In genomic region chr9:55240852-55241251, GRCm38 (mm10) we compare ENCODE assay signal across 25 mouse cellular contexts. TPM values are rescaled to one million over a fixed set of nuclear protein-coding genes. Genes with fewer than 3 reads are reported as not detected.
DNase-seq lines count a peak whose midpoint lies in the region; ATAC-seq and TF ChIP-seq lines count a peak whose summit lies in the region.
"Had no signal": no experiment of that assay in that cellular context is flagged by ENCODE, and none has a peak within 500 bp of the region (broad histone marks: within the 10 kb centered on the region; RNA-seq: fewer than 3 reads in every experiment).

No protein-coding gene starts in this region.

- no peak overlapping the region for H3K9ac ChIP-seq in liver, adult 2 months (ENCODE audit: low read depth, low read length)
- H3K9ac ChIP-seq: embryonic facial prominence, embryonic 12.5 days; forebrain, embryonic 13.5 days; forebrain, embryonic 15.5 days; forebrain, postnatal 0 days had no signal

- no peak for TF ChIP-seq CTCF in liver, adult 2 months (IDR thresholded peaks at IDR 0.05; ENCODE audit: low read depth, low read length)

- no peak for TF ChIP-seq POLR2A in liver, adult 2 months (IDR thresholded peaks at IDR 0.05; ENCODE audit: extremely low read depth, insufficient read depth, low read length)

- DNase-seq in heart, adult 11 months, result peak; percentile 70
- DNase-seq in heart, embryonic 10.5 days (ENCODE audit: low spot score), result no peak
- no peak for DNase-seq in liver, adult 2 months (ENCODE audit: extremely low read depth, low read depth, low spot score)
- DNase-seq in liver, result no peak
- no peak for DNase-seq in right cerebral cortex, postnatal 4 days
- no peak for DNase-seq in adrenal gland, postnatal 36 days
- DNase-seq: adrenal gland, adult 2 months; adrenal gland, postnatal 10 days; adrenal gland, postnatal 25 days; cerebellum, adult 11 months; cerebellum, adult 18-20 months; cerebellum, adult 8-10 months; cerebellum, adult 9-11 months; cerebellum, postnatal 14 days; cerebellum, postnatal 36 days; embryo, embryonic 11 days; forebrain, postnatal 0 days had no signal

- 70% methylated on average over 5 of the region's 5 CpGs for WGBS in heart, embryonic 10.5 days
- WGBS in liver, adult 2 months, result 82% methylated on average over 5 of the region's 5 CpGs

- peak; percentile 51 for ATAC-seq in megakaryocyte progenitor cell, adult 5-6 weeks (replicated peaks; ENCODE audit: poor library complexity)
- ATAC-seq: CD4-positive, CD25-positive, alpha-beta regulatory T cell, adult 4 months; forebrain, embryonic 13.5 days; forebrain, embryonic 15.5 days; forebrain, postnatal 0 days had no signal

- H3K79me2 ChIP-seq in liver, adult 2 months (ENCODE audit: control insufficient read depth, insufficient read depth, low read length), result no peaks in the 10 kb centered on the region

- no peaks in the 10 kb centered on the region for H3K4me1 ChIP-seq in heart, embryonic 10.5 days
- peaks cover 6% of the 10 kb centered on the region; the same call in 1 of the 2 replicates for H3K4me1 ChIP-seq in liver, adult 2 months (ENCODE audit: control insufficient read depth, insufficient read depth, low read length)
- H3K4me1 ChIP-seq: embryonic facial prominence, embryonic 10.5 days; embryonic facial prominence, embryonic 12.5 days; forebrain, embryonic 13.5 days; forebrain, embryonic 15.5 days had no signal

- H3K27ac ChIP-seq in heart, embryonic 10.5 days, result no peak overlapping the region
- 0 out of 2 replicates have a peak overlapping the region, but pooled peaks have one; percentile 1 for H3K27ac ChIP-seq in liver, adult 2 months (replicated peaks; ENCODE audit: insufficient read depth, low read depth, low read length)
- H3K27ac ChIP-seq: embryonic facial prominence, embryonic 10.5 days; embryonic facial prominence, embryonic 12.5 days; forebrain, embryonic 13.5 days; forebrain, embryonic 15.5 days had no signal

- no peaks in the 10 kb centered on the region for H3K36me3 ChIP-seq in heart, embryonic 10.5 days
- H3K36me3 ChIP-seq in liver, adult 2 months (ENCODE audit: control insufficient read depth, insufficient read depth, low read length), result no peaks in the 10 kb centered on the region
- H3K36me3 ChIP-seq: embryonic facial prominence, embryonic 10.5 days; embryonic facial prominence, embryonic 12.5 days; forebrain, embryonic 15.5 days; G1E had no signal

- H3K9me3 ChIP-seq in heart, embryonic 10.5 days, result no peaks in the 10 kb centered on the region
- H3K9me3 ChIP-seq: embryonic facial prominence, embryonic 10.5 days; embryonic facial prominence, embryonic 12.5 days; forebrain, embryonic 13.5 days; forebrain, embryonic 15.5 days; G1E had no signal

- no peaks in the 10 kb centered on the region for H3K27me3 ChIP-seq in heart, embryonic 10.5 days (ENCODE audit: insufficient read depth, poor library complexity, severe bottlenecking)
- H3K27me3 ChIP-seq in liver, adult 2 months (ENCODE audit: control insufficient read depth, insufficient read depth, low read length), result no peaks in the 10 kb centered on the region
- H3K27me3 ChIP-seq: CH12.LX; embryonic facial prominence, embryonic 12.5 days; forebrain, embryonic 13.5 days; forebrain, embryonic 15.5 days had no signal

- no peak overlapping the region for H3K4me3 ChIP-seq in heart, embryonic 10.5 days
- no peak overlapping the region for H3K4me3 ChIP-seq in liver, adult 2 months (ENCODE audit: insufficient read depth, low read depth, low read length)
- H3K4me3 ChIP-seq: embryonic facial prominence, embryonic 10.5 days; embryonic facial prominence, embryonic 12.5 days; forebrain, embryonic 13.5 days; forebrain, embryonic 15.5 days had no signal

RNA-seq across cellular contexts. Expression of gene Fbxo22, which starts 32.1 kb away (rescaled TPM):
- polyA plus RNA-seq in heart, embryonic 10.5 days (2016; fragmentation: Nextera tagmentation; extraction: Ambion mirVana), result 69.3 and 70.6 TPM in 2 replicates
- total RNA-seq in liver, adult 2 months (2014; rRNA removed), result 44.4 and 45.4 TPM in 2 replicates
- 18.3 and 18.5 TPM in 2 replicates for polyA plus RNA-seq in liver, adult 2 months (2012; rRNA removed)
- total RNA-seq in megakaryocyte progenitor cell, adult 5-6 weeks (2015), result 58.7 and 59.2 TPM in 2 replicates
- 52.7 and 56.9 TPM in 2 replicates for total RNA-seq in megakaryocyte progenitor cell, adult 5-6 weeks (2017)
- total RNA-seq in adrenal gland, postnatal 36 days (2021), result 10 to 100 TPM; 35.8 to 36.8 TPM
